Mouse (Mus musculus) common myeloid progenitor, adult 5-6 weeks (primary cell): ENCODE measurements at regions not wholly inside any gene's neighbourhood (a gene's known extent, or its start where the extent isn't known, plus 50 kb on each side); places are given as distances from the start of the nearest gene placed in this dataset.
A peak's percentile ranks its signal among the peaks of the same experiment; 100 is the strongest.
"Not testable (repeated sequence)": the region's sequence is repeated elsewhere in the genome, so short reads cannot be mapped to it uniquely, and the experiment has no call there.

Source experiments
- ATAC-seq: replicated peaks from 2 replicates; pipeline ENCODE4 v1.8.0; 2016; ENCODE audit warnings: low read depth, mild to moderate bottlenecking, moderate TSS enrichment, inconsistent platforms; ENCODE audit not compliant: poor library complexity, severe bottlenecking

DNA sequence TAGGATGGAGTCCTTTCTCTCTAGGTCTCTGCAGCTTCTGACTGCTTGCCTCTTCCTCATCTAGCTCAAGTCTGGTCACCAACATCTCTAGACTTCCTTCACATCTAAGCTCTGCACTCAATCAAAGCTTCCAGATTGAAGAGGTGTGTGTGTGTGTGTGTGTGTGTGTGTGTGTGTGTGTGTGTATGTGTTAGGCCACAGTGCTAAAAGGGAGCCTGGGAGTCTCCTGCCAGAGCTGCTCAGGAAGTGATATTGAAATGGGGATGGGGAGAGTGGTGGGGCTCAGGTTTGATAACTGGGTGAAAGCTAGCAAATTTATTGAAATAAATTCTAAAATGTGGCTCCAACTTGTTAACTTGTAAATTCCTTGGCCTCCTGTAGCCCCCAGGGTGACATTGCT lies 73.3 kb downstream of the Gm31371 start:
- ATAC-seq = not testable (repeated sequence)

DNA sequence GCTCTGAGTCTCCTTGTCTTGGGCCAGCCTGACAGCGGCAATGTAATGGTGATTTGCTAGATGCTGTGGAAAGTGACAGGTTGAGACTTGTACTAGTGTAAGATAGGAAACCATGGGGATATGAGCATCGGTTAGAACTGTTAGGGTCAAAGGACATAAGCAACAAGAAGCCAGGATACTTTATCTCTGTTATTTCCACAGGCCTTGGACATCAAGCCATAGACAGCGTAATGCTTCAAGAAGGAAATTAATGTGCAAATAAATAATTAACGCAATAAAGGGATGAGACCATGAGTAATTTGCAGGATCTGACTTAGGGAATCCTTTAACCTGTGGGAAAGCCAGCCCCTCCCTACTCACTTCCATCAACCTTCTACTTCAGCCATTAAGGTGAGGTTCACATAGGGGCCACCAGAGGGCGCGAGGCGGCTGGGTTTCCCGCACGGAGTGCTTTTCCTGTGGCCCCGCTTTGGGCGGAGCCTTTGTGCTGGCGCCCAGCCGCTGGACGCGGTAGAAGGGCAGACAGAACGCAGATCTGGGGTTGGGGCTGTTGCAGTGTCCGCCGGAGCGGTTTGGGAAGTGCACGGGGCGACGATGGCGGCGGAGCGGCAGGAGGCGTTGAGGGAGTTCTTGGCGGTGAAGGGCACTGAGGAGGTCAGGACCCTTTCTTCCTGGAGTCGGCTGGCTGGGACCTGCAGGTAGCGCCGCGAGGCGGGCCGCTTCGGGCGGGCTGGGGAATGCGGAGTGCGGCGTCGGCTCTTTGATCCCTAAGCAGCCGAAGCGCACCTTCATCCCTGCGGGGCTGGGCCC lies 76.5 kb downstream of the Gm31371 start:
- peak; percentile 100 for ATAC-seq

- ATAC-seq = 0 out of 2 replicates have a peak, but pooled peaks have one; percentile 23
Observed at GRCm38 (mm10) chr8:19980346-19980726, 77.1 kb downstream of the Gm31371 start.

DNA sequence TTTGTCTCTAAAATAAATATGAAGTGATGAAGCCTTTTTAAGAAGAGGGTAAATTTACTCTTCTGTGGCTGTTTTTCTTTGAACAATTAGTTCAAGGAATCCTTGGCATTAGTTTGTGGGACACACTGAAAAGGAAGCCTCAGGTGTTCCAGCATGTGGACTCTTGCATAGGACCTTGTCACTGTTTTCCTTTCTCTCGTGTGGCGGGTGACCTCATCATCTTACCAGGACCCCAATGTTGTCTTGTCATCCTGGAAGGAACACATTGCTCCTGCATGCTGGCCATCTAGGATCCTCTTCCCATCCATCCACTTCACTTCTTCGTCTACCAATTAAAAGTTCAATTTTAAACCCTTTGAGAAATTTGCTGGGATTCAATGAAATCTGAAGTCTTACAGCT lies 104.9 kb downstream of the Gm31371 start:
- not testable (repeated sequence) for ATAC-seq

GRCm38 (mm10) chr8:20010947-20011346 lies 107.8 kb downstream of the Gm31371 start:
- ATAC-seq = not testable (repeated sequence)

GRCm38 (mm10) chr8:20013278-20013677 lies 110.1 kb downstream of the Gm31371 start:
- peak; percentile 71 for ATAC-seq

GRCm38 (mm10) chr8:20014451-20015130 lies 111.4 kb downstream of the Gm31371 start:
- not testable (repeated sequence) for ATAC-seq

DNA sequence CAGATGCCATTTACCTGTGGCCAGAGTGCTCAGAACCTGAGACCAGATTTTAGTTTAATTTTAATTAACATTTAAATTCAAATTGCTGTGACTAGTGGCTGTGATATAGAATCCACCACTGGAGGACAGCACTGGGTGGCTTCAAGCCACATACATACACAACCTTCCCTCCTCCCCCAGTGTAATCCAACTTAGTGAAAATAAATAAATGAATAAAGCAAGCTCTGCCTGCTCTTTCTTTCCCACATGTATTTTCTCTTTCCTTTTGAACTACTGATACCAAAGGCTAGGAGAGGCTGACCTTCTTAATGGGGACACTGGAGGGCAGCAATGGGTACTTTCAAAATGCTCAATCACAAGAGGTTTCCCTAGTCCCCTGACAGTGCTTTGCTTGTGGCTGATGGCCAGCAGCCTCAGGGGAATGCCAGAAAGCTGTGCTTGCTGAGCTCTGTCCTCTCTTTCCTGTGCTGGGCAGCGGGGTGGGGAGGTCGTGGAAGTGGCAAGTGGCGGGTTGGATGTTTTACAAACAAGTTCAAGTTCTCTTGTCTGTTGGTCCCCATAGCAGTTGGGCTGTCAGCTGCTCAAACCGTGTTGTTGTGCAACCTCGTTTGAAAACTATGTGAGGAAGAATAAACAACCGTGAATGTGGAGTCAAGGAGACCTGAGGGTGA lies 112.4 kb downstream of the Gm31371 start:
- ATAC-seq = not testable (repeated sequence)

DNA sequence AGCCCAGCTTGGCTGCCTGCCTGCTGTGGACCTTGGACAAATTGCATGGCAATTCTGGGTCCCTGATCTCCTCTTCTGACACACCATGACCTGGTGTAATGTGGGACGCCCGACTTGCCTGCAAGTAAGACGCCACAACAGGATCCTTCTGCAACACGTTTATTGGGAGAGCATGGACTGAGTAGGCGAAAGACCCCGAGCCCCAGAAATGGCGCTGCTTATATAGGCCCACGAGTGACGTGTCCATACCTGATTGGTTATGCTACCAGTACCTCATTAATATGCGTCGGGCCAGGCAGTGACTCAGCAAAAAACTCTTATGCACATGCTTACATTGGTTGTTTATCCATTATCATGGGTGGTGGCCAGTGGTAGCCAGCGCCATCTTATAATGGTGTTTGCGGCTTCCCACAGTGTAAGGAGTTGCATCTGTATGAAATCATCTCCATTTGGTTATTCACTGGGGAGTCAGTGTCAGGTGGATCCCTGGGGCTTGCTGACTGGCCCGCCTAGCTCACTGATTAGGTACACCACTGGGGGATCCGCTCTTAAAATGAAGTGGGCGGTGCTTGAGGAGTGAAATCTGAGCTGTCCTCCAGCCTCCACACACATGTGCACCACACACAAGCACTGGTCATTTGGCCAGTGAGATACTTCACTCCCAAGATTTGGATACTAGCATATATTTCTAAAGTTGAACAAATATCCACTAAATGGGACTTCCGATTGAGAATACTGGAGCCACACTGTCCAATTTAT lies 113.1 kb downstream of the Gm31371 start:
- ATAC-seq = not testable (repeated sequence)

DNA sequence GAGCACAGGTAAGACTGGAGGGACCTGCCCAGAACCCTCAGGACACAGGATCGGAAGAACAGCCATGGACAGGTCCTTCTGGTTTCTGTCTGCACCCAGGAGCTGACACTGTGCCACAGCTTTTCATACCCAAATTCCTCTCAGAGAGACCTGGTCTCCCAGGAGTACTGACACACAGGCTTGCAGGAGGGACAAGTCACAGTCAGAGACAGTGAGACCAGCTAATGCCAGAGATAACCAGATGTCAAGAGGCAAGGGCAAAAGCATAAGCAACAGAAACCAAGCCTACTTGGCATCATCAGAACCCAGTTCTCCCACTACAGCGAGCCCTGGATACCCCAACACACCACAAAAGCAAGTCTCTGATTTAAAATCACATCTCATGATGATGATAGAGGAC lies 122.3 kb downstream of the Gm31371 start:
- not testable (repeated sequence) for ATAC-seq

- not testable (repeated sequence) for ATAC-seq
Observed at GRCm38 (mm10) chr8:20027956-20028355, 124.8 kb downstream of the Gm31371 start.

DNA sequence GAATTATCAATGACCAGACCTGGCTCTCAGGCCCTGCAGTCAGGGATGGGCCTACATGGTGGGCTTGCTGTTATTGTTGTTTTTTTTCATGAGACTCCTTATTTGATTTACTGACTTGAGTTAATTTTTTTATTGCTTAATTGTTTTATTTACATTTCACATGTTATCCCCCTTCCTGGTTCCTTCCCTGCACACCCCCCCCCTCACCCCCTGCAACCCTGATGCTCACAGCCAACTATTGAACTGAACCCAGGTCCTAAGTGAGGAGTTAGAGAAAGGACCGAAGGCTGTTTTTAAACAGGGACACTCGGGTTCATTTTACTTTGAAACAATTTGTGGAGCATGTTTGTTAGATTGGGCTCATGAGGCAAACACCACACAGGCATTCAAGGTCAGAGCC lies 126.9 kb downstream of the Gm31371 start:
- not testable (repeated sequence) for ATAC-seq

- ATAC-seq = not testable (repeated sequence)
Observed at GRCm38 (mm10) chr8:20057626-20058025, 154.4 kb downstream of the Gm31371 start.

GRCm38 (mm10) chr8:20098121-20098520 lies 194.9 kb downstream of the Gm31371 start:
- not testable (repeated sequence) for ATAC-seq

GRCm38 (mm10) chr8:20100241-20100640 lies 197.0 kb downstream of the Gm31371 start:
- not testable (repeated sequence) for ATAC-seq

DNA sequence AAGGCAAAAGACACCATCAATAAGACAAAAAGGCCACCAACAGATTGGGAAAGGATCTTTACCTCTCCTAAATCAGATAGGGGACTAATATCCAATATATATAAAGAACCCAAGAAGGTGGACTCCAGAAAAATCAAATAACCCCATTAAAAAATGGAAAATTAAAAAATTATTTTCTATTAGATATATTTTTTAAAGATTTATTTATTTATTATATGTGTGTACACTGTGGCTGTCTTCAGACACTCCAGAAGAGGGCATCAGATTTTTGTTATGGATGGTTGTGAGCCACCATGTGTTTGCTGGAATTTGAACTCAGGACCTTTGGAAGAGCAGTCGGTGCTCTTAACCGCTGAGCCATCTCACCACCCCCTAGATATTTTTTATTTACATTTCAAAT lies 199.2 kb downstream of the Gm31371 start:
- ATAC-seq = not testable (repeated sequence)

DNA sequence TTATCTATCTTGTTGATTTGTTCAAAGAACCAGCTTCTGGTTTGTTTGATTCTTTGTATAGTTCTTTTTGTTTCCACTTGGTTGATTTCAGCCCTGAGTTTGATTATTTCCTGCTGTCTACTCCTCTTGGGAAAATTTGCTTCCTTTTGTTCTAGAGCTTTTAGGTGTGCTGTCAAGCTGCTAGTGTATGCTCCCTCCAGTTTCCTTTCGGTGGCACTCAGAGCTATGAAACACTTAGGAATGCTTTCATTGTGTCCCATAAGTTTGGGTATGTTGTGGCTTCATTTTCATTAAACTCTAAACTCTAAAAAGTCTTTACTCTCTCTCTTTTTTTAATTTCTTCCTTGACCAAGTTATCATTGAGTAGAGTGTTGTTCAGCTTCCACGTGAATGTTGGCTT lies 204.0 kb downstream of the Gm31371 start:
- ATAC-seq = not testable (repeated sequence)

DNA sequence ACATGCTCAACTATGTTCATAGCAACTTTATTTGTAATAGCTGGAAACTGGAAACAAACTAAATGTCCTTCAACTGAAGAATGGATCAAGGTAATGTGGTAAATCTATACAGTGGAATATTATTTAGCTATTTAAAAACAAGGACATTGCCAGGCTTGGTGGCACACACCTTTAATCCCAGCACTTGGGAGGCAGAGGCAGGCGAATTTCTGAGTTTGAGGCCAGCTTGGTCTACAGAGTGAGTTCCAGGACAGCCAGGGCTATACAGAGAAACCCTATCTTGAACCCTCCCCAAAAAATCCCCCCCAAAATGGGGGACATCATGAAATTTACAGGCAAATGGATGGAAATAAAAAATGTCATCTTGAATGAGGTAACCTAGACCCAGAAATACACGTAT lies 213.6 kb downstream of the Gm31371 start:
- ATAC-seq = not testable (repeated sequence)

GRCm38 (mm10) chr8:20119581-20119980 lies 216.4 kb downstream of the Gm31371 start:
- not testable (repeated sequence) for ATAC-seq

GRCm38 (mm10) chr8:20120186-20120585 lies 217.0 kb downstream of the Gm31371 start:
- not testable (repeated sequence) for ATAC-seq
